20 mouse cellular contexts compared by ENCODE assay signal in genomic region chr3:89209731-89210130, GRCm38 (mm10). TPM values are rescaled to one million over a fixed set of nuclear protein-coding genes. Genes with fewer than 3 reads are reported as not detected.
DNase-seq lines count a peak whose midpoint lies in the region; ATAC-seq and TF ChIP-seq lines count a peak whose summit lies in the region.
"Had no signal": no experiment of that assay in that cellular context is flagged by ENCODE, and none has a peak within 500 bp of the region (broad histone marks: within the 10 kb centered on the region; RNA-seq: fewer than 3 reads in every experiment).

No protein-coding gene starts in this region.

- H3K4me1 ChIP-seq in embryonic facial prominence, embryonic 15.5 days, result peaks cover 29% of the 10 kb centered on the region
- H3K4me1 ChIP-seq in embryonic facial prominence, embryonic 10.5 days, result peaks cover 19% of the 10 kb centered on the region
- H3K4me1 ChIP-seq in hindbrain, embryonic 13.5 days (replicated peaks), result peaks cover 27% of the 10 kb centered on the region
- no peaks in the 10 kb centered on the region; the same call in 1 of the 2 replicates for H3K4me1 ChIP-seq in hindbrain, embryonic 11.5 days (replicated peaks; ENCODE audit: control insufficient read depth, insufficient read depth, low read length)
- H3K4me1 ChIP-seq in limb, embryonic 15.5 days, result peaks cover 36% of the 10 kb centered on the region
- H3K4me1 ChIP-seq in limb, embryonic 10.5 days, result peaks cover 16% of the 10 kb centered on the region
- peaks cover 45% of the 10 kb centered on the region for H3K4me1 ChIP-seq in bone marrow macrophage, adult 2 months (ENCODE audit: control insufficient read depth, insufficient read depth, low read length)
- H3K4me1 ChIP-seq in neural tube, embryonic 15.5 days, result peaks cover 32% of the 10 kb centered on the region

- no peak for TF ChIP-seq CTCF in bone marrow macrophage, adult 2 months (IDR thresholded peaks at IDR 0.05; ENCODE audit: low read depth, low read length)

- no peaks in the 10 kb centered on the region for H3K9me3 ChIP-seq in embryonic facial prominence, embryonic 15.5 days (replicated peaks)
- no peaks in the 10 kb centered on the region for H3K9me3 ChIP-seq in embryonic facial prominence, embryonic 10.5 days
- H3K9me3 ChIP-seq in hindbrain, embryonic 13.5 days, result no peaks in the 10 kb centered on the region
- no peaks in the 10 kb centered on the region for H3K9me3 ChIP-seq in hindbrain, embryonic 11.5 days (ENCODE audit: control insufficient read depth, low read length)
- no peaks in the 10 kb centered on the region for H3K9me3 ChIP-seq in limb, embryonic 15.5 days
- H3K9me3 ChIP-seq in limb, embryonic 10.5 days (replicated peaks), result no peaks in the 10 kb centered on the region
- no peaks in the 10 kb centered on the region for H3K9me3 ChIP-seq in neural tube, embryonic 15.5 days (replicated peaks)
- H3K9me3 ChIP-seq: embryonic facial prominence, embryonic 12.5 days; forebrain, embryonic 13.5 days; hindbrain, embryonic 12.5 days had no signal

- 88% methylated on average over 7 of the region's 7 CpGs for WGBS in embryonic facial prominence, embryonic 15.5 days
- 90% methylated on average over 7 of the region's 7 CpGs for WGBS in embryonic facial prominence, embryonic 10.5 days
- WGBS in hindbrain, embryonic 13.5 days, result 96% methylated on average over 7 of the region's 7 CpGs
- 95% methylated on average over 7 of the region's 7 CpGs for WGBS in hindbrain, embryonic 11.5 days
- WGBS in limb, embryonic 15.5 days, result 92% methylated on average over 7 of the region's 7 CpGs
- 94% methylated on average over 7 of the region's 7 CpGs for WGBS in limb, embryonic 10.5 days
- WGBS in neural tube, embryonic 15.5 days, result 89% methylated on average over 7 of the region's 7 CpGs

- H3K9ac ChIP-seq in embryonic facial prominence, embryonic 15.5 days, result no peak overlapping the region
- 0 out of 2 replicates have a peak overlapping the region, but pooled peaks have one; percentile 24 for H3K9ac ChIP-seq in hindbrain, embryonic 13.5 days
- no peak overlapping the region for H3K9ac ChIP-seq in hindbrain, embryonic 11.5 days (ENCODE audit: low read depth, low read length)
- H3K9ac ChIP-seq in limb, embryonic 15.5 days, result 0 out of 2 replicates have a peak overlapping the region, but pooled peaks have one; percentile 4
- no peak overlapping the region for H3K9ac ChIP-seq in neural tube, embryonic 15.5 days (replicated peaks)
- H3K9ac ChIP-seq: embryonic facial prominence, embryonic 12.5 days; forebrain, embryonic 13.5 days; hindbrain, embryonic 12.5 days had no signal

- TF ChIP-seq POLR2A in bone marrow macrophage, adult 2 months (IDR thresholded peaks at IDR 0.05; ENCODE audit: borderline replicate concordance, low read depth, low read length), result no peak

- H3K4me2 ChIP-seq in embryonic facial prominence, embryonic 15.5 days (replicated peaks), result no peak overlapping the region
- H3K4me2 ChIP-seq in hindbrain, embryonic 13.5 days, result no peak overlapping the region
- H3K4me2 ChIP-seq in hindbrain, embryonic 11.5 days (replicated peaks; ENCODE audit: low read depth, low read length), result no peak overlapping the region
- H3K4me2 ChIP-seq in limb, embryonic 15.5 days, result no peak overlapping the region
- no peak overlapping the region for H3K4me2 ChIP-seq in neural tube, embryonic 15.5 days
- H3K4me2 ChIP-seq: embryonic facial prominence, embryonic 12.5 days; forebrain, embryonic 13.5 days; heart, embryonic 11.5 days; hindbrain, embryonic 12.5 days had no signal

- no peak for ATAC-seq in embryonic facial prominence, embryonic 15.5 days (ENCODE audit: insufficient number of reproducible peaks, low FRiP score, low TSS enrichment, low read depth)
- ATAC-seq in hindbrain, embryonic 13.5 days (ENCODE audit: low FRiP score), result no peak
- ATAC-seq in hindbrain, embryonic 11.5 days (ENCODE audit: low FRiP score), result no peak
- ATAC-seq in limb, embryonic 15.5 days (ENCODE audit: insufficient number of reproducible peaks, low FRiP score, low TSS enrichment, low read depth), result no peak
- no peak for ATAC-seq in neural tube, embryonic 15.5 days (ENCODE audit: low FRiP score)
- ATAC-seq: forebrain, embryonic 13.5 days; hindbrain, postnatal 0 days had no signal

- peaks cover 63% of the 10 kb centered on the region for H3K36me3 ChIP-seq in embryonic facial prominence, embryonic 15.5 days
- H3K36me3 ChIP-seq in embryonic facial prominence, embryonic 10.5 days (replicated peaks), result peaks cover 69% of the 10 kb centered on the region
- peaks cover 65% of the 10 kb centered on the region for H3K36me3 ChIP-seq in hindbrain, embryonic 13.5 days
- peaks cover 17% of the 10 kb centered on the region; the same call in 1 of the 2 replicates for H3K36me3 ChIP-seq in hindbrain, embryonic 11.5 days (ENCODE audit: control insufficient read depth, insufficient read depth, low read length)
- peaks cover 64% of the 10 kb centered on the region for H3K36me3 ChIP-seq in limb, embryonic 15.5 days
- peaks cover 75% of the 10 kb centered on the region for H3K36me3 ChIP-seq in limb, embryonic 10.5 days
- H3K36me3 ChIP-seq in neural tube, embryonic 15.5 days, result peaks cover 59% of the 10 kb centered on the region

- H3K4me3 ChIP-seq in embryonic facial prominence, embryonic 15.5 days (replicated peaks), result no peak overlapping the region
- no peak overlapping the region for H3K4me3 ChIP-seq in embryonic facial prominence, embryonic 10.5 days
- no peak overlapping the region for H3K4me3 ChIP-seq in hindbrain, embryonic 13.5 days
- no peak overlapping the region for H3K4me3 ChIP-seq in hindbrain, embryonic 11.5 days (ENCODE audit: low read depth, low read length)
- H3K4me3 ChIP-seq in limb, embryonic 15.5 days, result no peak overlapping the region
- no peak overlapping the region for H3K4me3 ChIP-seq in limb, embryonic 10.5 days
- H3K4me3 ChIP-seq in bone marrow macrophage, adult 2 months (ENCODE audit: insufficient read depth, low read length), result peak overlapping the region; percentile 1; the same call in 1 of the 2 replicates
- no peak overlapping the region for H3K4me3 ChIP-seq in neural tube, embryonic 15.5 days (replicated peaks)
- H3K4me3 ChIP-seq: embryonic facial prominence, embryonic 12.5 days; forebrain, embryonic 13.5 days; gastrocnemius, adult 2 months; hindbrain, embryonic 12.5 days had no signal

- H3K27me3 ChIP-seq in embryonic facial prominence, embryonic 15.5 days, result no peaks in the 10 kb centered on the region
- H3K27me3 ChIP-seq in embryonic facial prominence, embryonic 10.5 days (replicated peaks; ENCODE audit: low read depth, poor library complexity, severe bottlenecking), result no peaks in the 10 kb centered on the region
- no peaks in the 10 kb centered on the region for H3K27me3 ChIP-seq in hindbrain, embryonic 13.5 days
- no peaks in the 10 kb centered on the region for H3K27me3 ChIP-seq in hindbrain, embryonic 11.5 days (ENCODE audit: control insufficient read depth, insufficient read depth, low read length)
- H3K27me3 ChIP-seq in limb, embryonic 15.5 days, result no peaks in the 10 kb centered on the region
- no peaks in the 10 kb centered on the region for H3K27me3 ChIP-seq in limb, embryonic 10.5 days (ENCODE audit: low read depth, poor library complexity, severe bottlenecking)
- no peaks in the 10 kb centered on the region for H3K27me3 ChIP-seq in neural tube, embryonic 15.5 days (replicated peaks)
- H3K27me3 ChIP-seq: embryonic facial prominence, embryonic 12.5 days; forebrain, embryonic 13.5 days; hindbrain, embryonic 12.5 days had no signal

- DNase-seq in embryonic facial prominence, embryonic 10.5 days (ENCODE audit: low spot score), result no peak
- DNase-seq in hindbrain, embryonic 11.5 days (ENCODE audit: low spot score), result no peak
- DNase-seq in limb, embryonic 10.5 days (ENCODE audit: low spot score), result no peak
- DNase-seq: adrenal gland, postnatal 10 days; cerebellum, adult 11-12 months; cerebellum, postnatal 10 days; embryo, embryonic 11 days; gastrocnemius, adult 2 months; gastrocnemius, postnatal 36 days; heart, adult 18-20 months had no signal

- H3K27ac ChIP-seq in embryonic facial prominence, embryonic 15.5 days (replicated peaks), result peak overlapping the region; percentile 56; the same call in 1 of the 2 replicates
- no peak overlapping the region for H3K27ac ChIP-seq in embryonic facial prominence, embryonic 10.5 days (replicated peaks)
- H3K27ac ChIP-seq in hindbrain, embryonic 13.5 days, result no peak overlapping the region
- no peak overlapping the region for H3K27ac ChIP-seq in hindbrain, embryonic 11.5 days (ENCODE audit: low read depth, low read length)
- peak overlapping the region; percentile 85 for H3K27ac ChIP-seq in limb, embryonic 15.5 days
- H3K27ac ChIP-seq in limb, embryonic 10.5 days, result no peak overlapping the region
- H3K27ac ChIP-seq in bone marrow macrophage, adult 2 months (ENCODE audit: insufficient read depth, low read depth, low read length), result peak overlapping the region; percentile 89
- H3K27ac ChIP-seq in neural tube, embryonic 15.5 days (replicated peaks), result no peak overlapping the region
- H3K27ac ChIP-seq: embryonic facial prominence, embryonic 12.5 days; forebrain, embryonic 13.5 days; gastrocnemius, adult 2 months; hindbrain, embryonic 12.5 days; hindbrain, postnatal 0 days had no signal

RNA-seq across cellular contexts. Expression of gene Thbs3, which starts 5.2 kb away (rescaled TPM):
- 47.1 and 59.7 TPM in 2 replicates for polyA plus RNA-seq in embryonic facial prominence, embryonic 15.5 days (2015; fragmentation: Nextera tagmentation; extraction: Ambion mirVana)
- 42.0 and 43.3 TPM in 2 replicates for polyA plus RNA-seq in embryonic facial prominence, embryonic 10.5 days (2016; fragmentation: Nextera tagmentation; extraction: Ambion mirVana)
- polyA plus RNA-seq in hindbrain, embryonic 13.5 days (2015; fragmentation: Nextera tagmentation; extraction: Ambion mirVana), result 53.5 and 60.7 TPM in 2 replicates
- polyA plus RNA-seq in hindbrain, embryonic 11.5 days (2014; fragmentation: Nextera tagmentation; extraction: Ambion mirVana), result 40.9 and 44.5 TPM in 2 replicates
- polyA plus RNA-seq in limb, embryonic 15.5 days (2015; fragmentation: Nextera tagmentation; extraction: Ambion mirVana), result 94.0 and 116 TPM in 2 replicates
- polyA plus RNA-seq in limb, embryonic 10.5 days (2016; fragmentation: Nextera tagmentation; extraction: Ambion mirVana), result 12.2 and 26.8 TPM in 2 replicates
- 1.1 TPM in 1 of 2 replicates, not detected in the other for polyA plus RNA-seq in bone marrow macrophage, adult 2 months (2012; ENCODE audit: insufficient read depth, insufficient read length, missing spikeins)
- 38.6 and 48.2 TPM in 2 replicates for polyA plus RNA-seq in neural tube, embryonic 15.5 days (2015; fragmentation: Nextera tagmentation; extraction: Ambion mirVana)

RNA-seq across cellular contexts. Expression of gene Gba, which starts 7.0 kb away (rescaled TPM):
- polyA plus RNA-seq in embryonic facial prominence, embryonic 15.5 days (2015; fragmentation: Nextera tagmentation; extraction: Ambion mirVana), result 49.0 and 55.6 TPM in 2 replicates
- polyA plus RNA-seq in embryonic facial prominence, embryonic 10.5 days (2016; fragmentation: Nextera tagmentation; extraction: Ambion mirVana), result 33.8 and 33.9 TPM in 2 replicates
- polyA plus RNA-seq in hindbrain, embryonic 13.5 days (2015; fragmentation: Nextera tagmentation; extraction: Ambion mirVana), result 47.9 TPM in 2 replicates
- polyA plus RNA-seq in hindbrain, embryonic 11.5 days (2014; fragmentation: Nextera tagmentation; extraction: Ambion mirVana), result 43.7 and 47.3 TPM in 2 replicates
- 62.5 and 70.9 TPM in 2 replicates for polyA plus RNA-seq in limb, embryonic 15.5 days (2015; fragmentation: Nextera tagmentation; extraction: Ambion mirVana)
- polyA plus RNA-seq in limb, embryonic 10.5 days (2016; fragmentation: Nextera tagmentation; extraction: Ambion mirVana), result 34.8 and 34.9 TPM in 2 replicates
- 130 and 141 TPM in 2 replicates for polyA plus RNA-seq in bone marrow macrophage, adult 2 months (2012; ENCODE audit: insufficient read depth, insufficient read length, missing spikeins)
- polyA plus RNA-seq in neural tube, embryonic 15.5 days (2015; fragmentation: Nextera tagmentation; extraction: Ambion mirVana), result 45.5 and 47.9 TPM in 2 replicates

RNA-seq across cellular contexts. Expression of gene Mtx1, which starts 17.2 kb away (rescaled TPM):
- polyA plus RNA-seq in embryonic facial prominence, embryonic 15.5 days (2015; fragmentation: Nextera tagmentation; extraction: Ambion mirVana), result 173 and 196 TPM in 2 replicates
- 248 and 258 TPM in 2 replicates for polyA plus RNA-seq in embryonic facial prominence, embryonic 10.5 days (2016; fragmentation: Nextera tagmentation; extraction: Ambion mirVana)
- polyA plus RNA-seq in hindbrain, embryonic 13.5 days (2015; fragmentation: Nextera tagmentation; extraction: Ambion mirVana), result 161 and 166 TPM in 2 replicates
- polyA plus RNA-seq in hindbrain, embryonic 11.5 days (2014; fragmentation: Nextera tagmentation; extraction: Ambion mirVana), result 180 and 181 TPM in 2 replicates
- 156 and 180 TPM in 2 replicates for polyA plus RNA-seq in limb, embryonic 15.5 days (2015; fragmentation: Nextera tagmentation; extraction: Ambion mirVana)
- 250 and 265 TPM in 2 replicates for polyA plus RNA-seq in limb, embryonic 10.5 days (2016; fragmentation: Nextera tagmentation; extraction: Ambion mirVana)
- 66.1 and 66.8 TPM in 2 replicates for polyA plus RNA-seq in bone marrow macrophage, adult 2 months (2012; ENCODE audit: insufficient read depth, insufficient read length, missing spikeins)
- 159 and 171 TPM in 2 replicates for polyA plus RNA-seq in neural tube, embryonic 15.5 days (2015; fragmentation: Nextera tagmentation; extraction: Ambion mirVana)

RNA-seq across cellular contexts. Expression of gene Muc1, which starts 19.1 kb away (rescaled TPM):
- polyA plus RNA-seq in embryonic facial prominence, embryonic 15.5 days (2015; fragmentation: Nextera tagmentation; extraction: Ambion mirVana), result 4.0 and 10.2 TPM in 2 replicates
- 0.15 and 0.81 TPM in 2 replicates for polyA plus RNA-seq in embryonic facial prominence, embryonic 10.5 days (2016; fragmentation: Nextera tagmentation; extraction: Ambion mirVana)
- 1.3 and 2.8 TPM in 2 replicates for polyA plus RNA-seq in hindbrain, embryonic 13.5 days (2015; fragmentation: Nextera tagmentation; extraction: Ambion mirVana)
- 1.4 and 2.1 TPM in 2 replicates for polyA plus RNA-seq in hindbrain, embryonic 11.5 days (2014; fragmentation: Nextera tagmentation; extraction: Ambion mirVana)
- polyA plus RNA-seq in limb, embryonic 15.5 days (2015; fragmentation: Nextera tagmentation; extraction: Ambion mirVana), result 0.64 and 0.68 TPM in 2 replicates
- 0.24 and 0.74 TPM in 2 replicates for polyA plus RNA-seq in limb, embryonic 10.5 days (2016; fragmentation: Nextera tagmentation; extraction: Ambion mirVana)
- 0.47 TPM in 1 of 2 replicates, not detected in the other for polyA plus RNA-seq in bone marrow macrophage, adult 2 months (2012; ENCODE audit: insufficient read depth, insufficient read length, missing spikeins)
- 0.56 and 0.79 TPM in 2 replicates for polyA plus RNA-seq in neural tube, embryonic 15.5 days (2015; fragmentation: Nextera tagmentation; extraction: Ambion mirVana)

RNA-seq across cellular contexts. Expression of gene Fam189b, which starts 26.8 kb away (rescaled TPM):
- 34.9 and 37.0 TPM in 2 replicates for polyA plus RNA-seq in embryonic facial prominence, embryonic 15.5 days (2015; fragmentation: Nextera tagmentation; extraction: Ambion mirVana)
- polyA plus RNA-seq in embryonic facial prominence, embryonic 10.5 days (2016; fragmentation: Nextera tagmentation; extraction: Ambion mirVana), result 29.0 and 30.8 TPM in 2 replicates
- polyA plus RNA-seq in hindbrain, embryonic 13.5 days (2015; fragmentation: Nextera tagmentation; extraction: Ambion mirVana), result 29.9 and 30.0 TPM in 2 replicates
- polyA plus RNA-seq in hindbrain, embryonic 11.5 days (2014; fragmentation: Nextera tagmentation; extraction: Ambion mirVana), result 18.5 and 19.8 TPM in 2 replicates
- 31.4 and 34.0 TPM in 2 replicates for polyA plus RNA-seq in limb, embryonic 15.5 days (2015; fragmentation: Nextera tagmentation; extraction: Ambion mirVana)
- 32.2 and 35.0 TPM in 2 replicates for polyA plus RNA-seq in limb, embryonic 10.5 days (2016; fragmentation: Nextera tagmentation; extraction: Ambion mirVana)
- polyA plus RNA-seq in bone marrow macrophage, adult 2 months (2012; ENCODE audit: insufficient read depth, insufficient read length, missing spikeins), result 17.4 TPM in 2 replicates
- polyA plus RNA-seq in neural tube, embryonic 15.5 days (2015; fragmentation: Nextera tagmentation; extraction: Ambion mirVana), result 41.4 and 47.2 TPM in 2 replicates

Comparison
In these comparisons a context has a peak if more than half of its experiments do, and no peak if none do; other contexts are left out.
1. H3K27ac ChIP-seq: peak in embryonic facial prominence, embryonic 15.5 days (single experiment), limb, embryonic 15.5 days (single experiment) and bone marrow macrophage, adult 2 months (single experiment); none in embryonic facial prominence, embryonic 10.5 days (single experiment), hindbrain, embryonic 13.5 days (single experiment), hindbrain, embryonic 11.5 days (single experiment), limb, embryonic 10.5 days (single experiment) and neural tube, embryonic 15.5 days (single experiment).
2. H3K9ac ChIP-seq: peak in hindbrain, embryonic 13.5 days (single experiment) and limb, embryonic 15.5 days (single experiment); none in embryonic facial prominence, embryonic 15.5 days (single experiment), hindbrain, embryonic 11.5 days (single experiment) and neural tube, embryonic 15.5 days (single experiment).